Mouse (Mus musculus): ENCODE measurements around the gene Rab27a. TPM values are rescaled to one million over a fixed set of nuclear protein-coding genes. Genes with fewer than 3 reads are reported as not detected.

Rab27a gene
- polyA plus RNA-seq, 1 experiment from 2014 or later = 11.1 TPM

GRCm38 (mm10) chr9:73079801-73080325 is 35.2 kb downstream of the Rab27a start:
- Histone ChIP-seq H3K9me3 (ENCODE audit: control insufficient read depth, low read length) (no peaks in the 10 kb centered on the region), H3K36me3 (ENCODE audit: control insufficient read depth, insufficient read depth, low read length) (no peaks in the 10 kb centered on the region), H3K9ac (ENCODE audit: low read length) (no peak overlapping the region), H3K4me1 (replicated peaks; ENCODE audit: control insufficient read depth, insufficient read depth, low read length) (no peaks in the 10 kb centered on the region), H3K4me2 (ENCODE audit: low read depth, low read length) (no peak overlapping the region), H3K27me3 (ENCODE audit: control insufficient read depth, insufficient read depth, low read depth, low read length) (no peaks in the 10 kb centered on the region), H3K27ac (ENCODE audit: low read length) (no peak overlapping the region), H3K4me3 (ENCODE audit: low read length) (no peak overlapping the region)
- ATAC-seq (ENCODE audit: low read depth) = no peak
- 57% methylated on average over 7 of the region's 7 CpGs for WGBS

GRCm38 (mm10) chr9:73082291-73083000 is 37.8 kb downstream of the Rab27a start:
- Histone ChIP-seq H3K27me3 (ENCODE audit: control insufficient read depth, insufficient read depth, low read depth, low read length) (no peaks in the 10 kb centered on the region), H3K4me1 (replicated peaks; ENCODE audit: control insufficient read depth, insufficient read depth, low read length) (0 out of 2 replicates have a peak, but pooled peaks cover 2% of the 10 kb centered on the region), H3K9ac (ENCODE audit: low read length) (no peak overlapping the region), H3K4me2 (ENCODE audit: low read depth, low read length) (no peak overlapping the region), H3K27ac (ENCODE audit: low read length) (no peak overlapping the region), H3K9me3 (ENCODE audit: control insufficient read depth, low read length) (no peaks in the 10 kb centered on the region), H3K4me3 (ENCODE audit: low read length) (no peak overlapping the region), H3K36me3 (ENCODE audit: control insufficient read depth, insufficient read depth, low read length) (no peaks in the 10 kb centered on the region)
- 78% methylated on average over 8 of the region's 8 CpGs for WGBS
- ATAC-seq (ENCODE audit: low read depth) = no peak

GRCm38 (mm10) chr9:73083956-73084355 is 39.3 kb downstream of the Rab27a start:
- Histone ChIP-seq H3K4me3 (ENCODE audit: low read length) (no peak overlapping the region), H3K36me3 (ENCODE audit: control insufficient read depth, insufficient read depth, low read length) (no peaks in the 10 kb centered on the region), H3K27ac (ENCODE audit: low read length) (no peak overlapping the region), H3K9ac (ENCODE audit: low read length) (no peak overlapping the region), H3K9me3 (ENCODE audit: control insufficient read depth, low read length) (no peaks in the 10 kb centered on the region), H3K27me3 (ENCODE audit: control insufficient read depth, insufficient read depth, low read depth, low read length) (no peaks in the 10 kb centered on the region), H3K4me1 (replicated peaks; ENCODE audit: control insufficient read depth, insufficient read depth, low read length) (0 out of 2 replicates have a peak, but pooled peaks cover 5% of the 10 kb centered on the region), H3K4me2 (ENCODE audit: low read depth, low read length) (no peak overlapping the region)
- no peak for ATAC-seq (ENCODE audit: low read depth)
- WGBS = 53% methylated on average over 6 of the region's 6 CpGs

GRCm38 (mm10) chr9:73085845-73086244 is 41.2 kb downstream of the Rab27a start:
- WGBS = 48% methylated on average over 6 of the region's 6 CpGs
- H3K9me3 ChIP-seq (ENCODE audit: control insufficient read depth, low read length) = no peaks in the 10 kb centered on the region
- no peak for ATAC-seq (ENCODE audit: low read depth)
- no peak overlapping the region for H3K9ac ChIP-seq (ENCODE audit: low read length)
- H3K4me3 ChIP-seq (ENCODE audit: low read length) = no peak overlapping the region
- H3K27me3 ChIP-seq (ENCODE audit: control insufficient read depth, insufficient read depth, low read depth, low read length) = no peaks in the 10 kb centered on the region
- H3K4me2 ChIP-seq (ENCODE audit: low read depth, low read length) = no peak overlapping the region
- no peak overlapping the region for H3K27ac ChIP-seq (ENCODE audit: low read length)
- peaks cover 11% of the 10 kb centered on the region; the same call in 1 of the 2 replicates for H3K4me1 ChIP-seq (replicated peaks; ENCODE audit: control insufficient read depth, insufficient read depth, low read length)
- H3K36me3 ChIP-seq (ENCODE audit: control insufficient read depth, insufficient read depth, low read length) = no peaks in the 10 kb centered on the region

- ATAC-seq (ENCODE audit: low read depth) = no peak
- Histone ChIP-seq H3K9me3 (ENCODE audit: control insufficient read depth, low read length) (no peaks in the 10 kb centered on the region), H3K27me3 (ENCODE audit: control insufficient read depth, insufficient read depth, low read depth, low read length) (no peaks in the 10 kb centered on the region), H3K4me1 (replicated peaks; ENCODE audit: control insufficient read depth, insufficient read depth, low read length) (peaks cover 11% of the 10 kb centered on the region; the same call in 1 of the 2 replicates), H3K27ac (ENCODE audit: low read length) (no peak overlapping the region), H3K36me3 (ENCODE audit: control insufficient read depth, insufficient read depth, low read length) (no peaks in the 10 kb centered on the region), H3K9ac (ENCODE audit: low read length) (no peak overlapping the region), H3K4me3 (ENCODE audit: low read length) (no peak overlapping the region), H3K4me2 (ENCODE audit: low read depth, low read length) (0 out of 2 replicates have a peak overlapping the region, but pooled peaks have one; percentile 17)
- WGBS = 40% methylated on average over 8 of the region's 8 CpGs
Measured at GRCm38 (mm10) chr9:73087121-73087520, 42.5 kb downstream of the Rab27a start.

GRCm38 (mm10) chr9:73087581-73087980 is 42.9 kb downstream of the Rab27a start:
- Histone ChIP-seq H3K27ac (ENCODE audit: low read length) (no peak overlapping the region), H3K36me3 (ENCODE audit: control insufficient read depth, insufficient read depth, low read length) (no peaks in the 10 kb centered on the region), H3K9ac (ENCODE audit: low read length) (no peak overlapping the region), H3K9me3 (ENCODE audit: control insufficient read depth, low read length) (no peaks in the 10 kb centered on the region), H3K27me3 (ENCODE audit: control insufficient read depth, insufficient read depth, low read depth, low read length) (no peaks in the 10 kb centered on the region), H3K4me2 (ENCODE audit: low read depth, low read length) (no peak overlapping the region), H3K4me1 (replicated peaks; ENCODE audit: control insufficient read depth, insufficient read depth, low read length) (peaks cover 11% of the 10 kb centered on the region; the same call in 1 of the 2 replicates), H3K4me3 (ENCODE audit: low read length) (no peak overlapping the region)
- WGBS = 59% methylated on average over 5 of the region's 5 CpGs
- ATAC-seq (ENCODE audit: low read depth) = no peak

- no peaks in the 10 kb centered on the region for H3K27me3 ChIP-seq (ENCODE audit: control insufficient read depth, insufficient read depth, low read depth, low read length)
- no peak overlapping the region for H3K4me3 ChIP-seq (ENCODE audit: low read length)
- H3K9me3 ChIP-seq (ENCODE audit: control insufficient read depth, low read length) = no peaks in the 10 kb centered on the region
- peak overlapping the region; percentile 31; the same call in 1 of the 2 replicates for H3K4me2 ChIP-seq (ENCODE audit: low read depth, low read length)
- peak; percentile 82 for ATAC-seq (ENCODE audit: low read depth)
- peaks cover 11% of the 10 kb centered on the region; the same call in 1 of the 2 replicates for H3K4me1 ChIP-seq (replicated peaks; ENCODE audit: control insufficient read depth, insufficient read depth, low read length)
- H3K27ac ChIP-seq (ENCODE audit: low read length) = peak overlapping the region; percentile 86
- H3K9ac ChIP-seq (ENCODE audit: low read length) = peak overlapping the region; percentile 28; the same call in 1 of the 2 replicates
- WGBS = 43% methylated on average over 16 of the region's 16 CpGs
- H3K36me3 ChIP-seq (ENCODE audit: control insufficient read depth, insufficient read depth, low read length) = no peaks in the 10 kb centered on the region
Measured at GRCm38 (mm10) chr9:73089222-73089920, 44.7 kb downstream of the Rab27a start.

GRCm38 (mm10) chr9:73090121-73090520 is 45.5 kb downstream of the Rab27a start:
- WGBS = 78% methylated on average over 10 of the region's 10 CpGs
- no peak overlapping the region for H3K4me3 ChIP-seq (ENCODE audit: low read length)
- no peaks in the 10 kb centered on the region for H3K27me3 ChIP-seq (ENCODE audit: control insufficient read depth, insufficient read depth, low read depth, low read length)
- H3K4me2 ChIP-seq (ENCODE audit: low read depth, low read length) = 0 out of 2 replicates have a peak overlapping the region, but pooled peaks have one; percentile 31
- H3K27ac ChIP-seq (ENCODE audit: low read length) = peak overlapping the region; percentile 86
- H3K9me3 ChIP-seq (ENCODE audit: control insufficient read depth, low read length) = no peaks in the 10 kb centered on the region
- ATAC-seq (ENCODE audit: low read depth) = no peak
- H3K4me1 ChIP-seq (replicated peaks; ENCODE audit: control insufficient read depth, insufficient read depth, low read length) = peaks cover 11% of the 10 kb centered on the region; the same call in 1 of the 2 replicates
- H3K9ac ChIP-seq (ENCODE audit: low read length) = no peak overlapping the region
- no peaks in the 10 kb centered on the region for H3K36me3 ChIP-seq (ENCODE audit: control insufficient read depth, insufficient read depth, low read length)

- no peaks in the 10 kb centered on the region for H3K9me3 ChIP-seq (ENCODE audit: control insufficient read depth, low read length)
- no peak overlapping the region for H3K27ac ChIP-seq (ENCODE audit: low read length)
- H3K36me3 ChIP-seq (ENCODE audit: control insufficient read depth, insufficient read depth, low read length) = no peaks in the 10 kb centered on the region
- H3K4me1 ChIP-seq (replicated peaks; ENCODE audit: control insufficient read depth, insufficient read depth, low read length) = peaks cover 11% of the 10 kb centered on the region; the same call in 1 of the 2 replicates
- 0% methylated on average over 1 of the region's 1 CpGs for WGBS
- no peaks in the 10 kb centered on the region; the same call in 1 of the 2 replicates for H3K27me3 ChIP-seq (ENCODE audit: control insufficient read depth, insufficient read depth, low read depth, low read length)
- no peak overlapping the region for H3K4me2 ChIP-seq (ENCODE audit: low read depth, low read length)
- H3K9ac ChIP-seq (ENCODE audit: low read length) = no peak overlapping the region
- no peak overlapping the region for H3K4me3 ChIP-seq (ENCODE audit: low read length)
- no peak for ATAC-seq (ENCODE audit: low read depth)
Measured at GRCm38 (mm10) chr9:73091747-73092146, 47.1 kb downstream of the Rab27a start.

All from lung, embryonic 16.5 days (tissue).